Mouse (Mus musculus) layer of hippocampus, postnatal 36 days (tissue): ENCODE results near the gene Lifr. TPM values are rescaled to one million over a fixed set of nuclear protein-coding genes. Genes with fewer than 3 reads are reported as not detected.

Source experiments
- DNase-seq, 2 experiments: peaks; one replicate each; pipeline ENCODE4 v3.0.0; 2022
- total RNA-seq, 2 experiments: library from RNA; stranded (reverse); gene quantifications; 2 replicates each; pipeline ENCODE4 v1.2.3; 2021

Lifr gene
- total RNA-seq, result 10 to 100 TPM; 56.6 to 60.9 TPM

- no peak for DNase-seq
Observed at GRCm38 (mm10) chr15:7090211-7090765, at the start of gene Lifr. TSS of gene Lifr (plus strand) at chr15:7090614.

- DNase-seq, result no peak
Observed at GRCm38 (mm10) chr15:7044081-7044749, 46.2 kb upstream of the Lifr start.

- no peak for DNase-seq
Observed at GRCm38 (mm10) chr15:7045056-7045455, 45.4 kb upstream of the Lifr start.

GRCm38 (mm10) chr15:7047931-7048330 is 42.5 kb upstream of the Lifr start:
- peak in 1 of 2 experiments; percentile 18 for DNase-seq

GRCm38 (mm10) chr15:7048916-7049315 is 41.5 kb upstream of the Lifr start:
- no peak for DNase-seq

- DNase-seq, result no peak
Observed at GRCm38 (mm10) chr15:7051666-7052065, 38.7 kb upstream of the Lifr start.

GRCm38 (mm10) chr15:7052117-7052516 is 38.3 kb upstream of the Lifr start:
- DNase-seq, result no peak

GRCm38 (mm10) chr15:7056851-7057250 is 33.6 kb upstream of the Lifr start:
- no peak for DNase-seq

- no peak for DNase-seq
Observed at GRCm38 (mm10) chr15:7060522-7060921, 29.9 kb upstream of the Lifr start.

GRCm38 (mm10) chr15:7061995-7062697 is 28.3 kb upstream of the Lifr start:
- DNase-seq, result no peak

GRCm38 (mm10) chr15:7062698-7063009 is 27.8 kb upstream of the Lifr start:
- DNase-seq, result no peak

GRCm38 (mm10) chr15:7063521-7064240 is 26.7 kb upstream of the Lifr start:
- DNase-seq, result no peak

GRCm38 (mm10) chr15:7064992-7065523 is 25.4 kb upstream of the Lifr start:
- no peak for DNase-seq

GRCm38 (mm10) chr15:7065624-7066023 is 24.8 kb upstream of the Lifr start:
- no peak for DNase-seq

- no peak for DNase-seq
Observed at GRCm38 (mm10) chr15:7066752-7067151, 23.7 kb upstream of the Lifr start.

- no peak for DNase-seq
Observed at GRCm38 (mm10) chr15:7069374-7069773, 21.0 kb upstream of the Lifr start.

- DNase-seq, result no peak
Observed at GRCm38 (mm10) chr15:7070199-7070794, 20.1 kb upstream of the Lifr start.

- DNase-seq, result no peak
Observed at GRCm38 (mm10) chr15:7073269-7073668, 17.1 kb upstream of the Lifr start.

GRCm38 (mm10) chr15:7075185-7075584 is 15.2 kb upstream of the Lifr start:
- DNase-seq, result peak in 1 of 2 experiments; percentile 26

GRCm38 (mm10) chr15:7078356-7078755 is 12.1 kb upstream of the Lifr start:
- DNase-seq, result no peak

GRCm38 (mm10) chr15:7079631-7080337 is 10.6 kb upstream of the Lifr start:
- DNase-seq, result no peak
